In the genomic region with DNA sequence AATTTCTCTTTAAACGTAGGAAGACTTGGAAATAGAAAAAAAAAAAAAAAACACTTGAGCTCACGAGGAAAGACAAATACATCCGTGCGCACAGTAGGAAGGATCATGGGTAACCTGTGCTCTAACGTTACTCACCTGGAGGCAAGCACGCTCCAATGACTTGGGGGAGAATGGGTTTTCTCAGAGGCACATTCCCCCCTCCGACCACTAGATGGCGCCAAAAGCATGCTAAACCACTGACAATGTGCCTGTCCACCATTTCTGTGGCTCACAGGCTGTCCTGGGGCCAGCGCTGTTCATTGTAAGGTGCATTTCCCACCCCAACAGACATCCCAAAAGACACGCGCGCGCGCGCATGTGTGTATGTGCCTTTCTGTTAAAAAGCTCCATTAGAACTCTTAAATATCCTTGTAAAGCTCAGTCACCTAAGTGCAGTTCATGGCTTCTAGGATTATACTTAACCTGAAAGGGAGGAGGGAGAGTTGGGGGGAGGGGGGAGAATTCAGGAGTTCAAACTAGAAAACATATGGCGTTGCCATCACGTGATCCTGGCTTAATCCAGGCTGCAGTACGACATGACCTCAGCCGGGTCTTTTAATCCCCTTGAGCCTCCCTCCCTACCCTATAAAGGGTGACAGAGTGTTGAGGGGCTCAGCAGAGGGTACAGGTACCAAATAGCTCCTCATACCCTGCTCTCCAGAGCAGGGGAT, we compare ENCODE assay signal across 8 mouse cellular contexts.
DNase-seq lines count a peak whose midpoint lies in the region; ATAC-seq lines count a peak whose summit lies in the region.

No protein-coding gene starts in this region.

- WGBS in hindbrain, embryonic 16.5 days = 4% methylated on average over 19 of the region's 19 CpGs

- H3K9me3 ChIP-seq in hindbrain, embryonic 16.5 days (ENCODE audit: control insufficient read depth, low read length) = no peaks in the 10 kb centered on the region

- DNase-seq in R1 (ENCODE audit: low read depth, low spot score) = peak; percentile 92
- DNase-seq in cerebellum, postnatal 25 days = peak; percentile 94 to 96
- DNase-seq in frontal cortex, postnatal 36 days (ENCODE audit: low spot score in 2 of 2) = peak; percentile 88 to 89
- peak; percentile 82 for DNase-seq in left cerebral cortex, adult 11 months (ENCODE audit: low spot score)
- DNase-seq in right cerebral cortex, adult 2 months (ENCODE audit: low spot score in 2 of 2) = peak; percentile 91 to 92
- peak; percentile 87 for DNase-seq in urinary bladder, postnatal 14 days (ENCODE audit: low spot score)

- peaks cover 5% of the 10 kb centered on the region for H3K4me1 ChIP-seq in hindbrain, embryonic 16.5 days (ENCODE audit: control insufficient read depth, insufficient read depth, low read depth, low read length)

- H3K36me3 ChIP-seq in hindbrain, embryonic 16.5 days (ENCODE audit: control insufficient read depth, insufficient read depth, low read length) = no peaks in the 10 kb centered on the region

- no peaks in the 10 kb centered on the region for H3K27me3 ChIP-seq in hindbrain, embryonic 16.5 days (replicated peaks; ENCODE audit: control insufficient read depth, insufficient read depth, low read length)

- no peak overlapping the region; the same call in 1 of the 2 replicates for H3K27ac ChIP-seq in hindbrain, embryonic 16.5 days (ENCODE audit: low read depth, low read length)

- peak overlapping the region; percentile 48; the same call in 1 of the 2 replicates for H3K9ac ChIP-seq in hindbrain, embryonic 16.5 days (ENCODE audit: low read depth, low read length)

- peak overlapping the region; percentile 55 for H3K4me2 ChIP-seq in hindbrain, embryonic 16.5 days (ENCODE audit: low read length)

- peak; percentile 81 for ATAC-seq in hindbrain, embryonic 16.5 days
- ATAC-seq in megakaryocyte, adult 5-6 weeks (ENCODE audit: poor library complexity, severe bottlenecking) = peak; percentile 91

- peak overlapping the region; percentile 25 for H3K4me3 ChIP-seq in hindbrain, embryonic 16.5 days (ENCODE audit: low read length)
